Mouse (Mus musculus) gastrocnemius, adult 2 months (tissue): ENCODE data around the gene Prss29. TPM values are rescaled to one million over a fixed set of nuclear protein-coding genes. Genes with fewer than 3 reads are reported as not detected.

Experiments used
- DNase-seq: peaks from one replicate; pipeline ENCODE4 v3.0.0; 2022
- H3K27ac ChIP-seq: fragments of 200-600 bp; 2 replicates; pipeline ENCODE4 v1.8.1; 2022; ENCODE audit warnings: mild to moderate bottlenecking
- H3K4me3 ChIP-seq: fragments of 200-600 bp; 2 replicates; pipeline ENCODE4 v1.8.1; 2022; ENCODE audit warnings: mild to moderate bottlenecking, moderate library complexity
- CTCF ChIP-seq: fragments of 200-600 bp; IDR thresholded peaks from 2 replicates; pipeline ENCODE4 v1.8.1; 2022; ENCODE audit warnings: antibody characterized with exemption, mild to moderate bottlenecking, moderate library complexity
- intact Hi-C: fragments of 180-260 bp; cut with DNase I; formaldehyde crosslinking; loops from one replicate; pipeline ENCODE4 v1.15.1; 2025
- total RNA-seq, 2 experiments: library from RNA; stranded (reverse); gene quantifications; 2 replicates each; pipeline ENCODE4 v1.2.3; 2021

Prss29 gene
- total RNA-seq, 2 experiments from 2014 or later: not detected

- TF ChIP-seq CTCF: peak; percentile 8; the same call in 1 of the 2 replicates
- Histone ChIP-seq H3K4me3 (no peak overlapping the region), H3K27ac (no peak overlapping the region)
- peak; percentile 43 for DNase-seq
- intact Hi-C loops: no loop called here
Measured at GRCm38 (mm10) chr17:25294111-25294510, 24.3 kb upstream of the Prss29 start.

GRCm38 (mm10) chr17:25298094-25298493 lies 20.4 kb upstream of the Prss29 start, which contains the start of gene Prss34:
Gene Prss34 (plus strand): TSS chr17:25298394.
- H3K4me3 ChIP-seq: no peak within 1 kb of the TSS
- no peak for DNase-seq
- no peak for TF ChIP-seq CTCF
- no peak within 1 kb of the TSS for H3K27ac ChIP-seq
- intact Hi-C loops: no loop called here

- no peak for TF ChIP-seq CTCF
- no peak within 1 kb of the TSS for H3K27ac ChIP-seq
- no peak within 1 kb of the TSS for H3K4me3 ChIP-seq
- intact Hi-C loops: no loop called here
- no peak for DNase-seq
Measured at GRCm38 (mm10) chr17:25308346-25308745, 10.1 kb upstream of the Prss29 start, which contains the start of gene Prss28. Gene Prss28 (plus strand): TSS chr17:25308646.

GRCm38 (mm10) chr17:25320819-25321218 lies 2.4 kb downstream of the Prss29 start:
- intact Hi-C loops: no loop called here
- DNase-seq: no peak
- no peak overlapping the region for H3K27ac ChIP-seq
- no peak for TF ChIP-seq CTCF
- H3K4me3 ChIP-seq: no peak overlapping the region

GRCm38 (mm10) chr17:25322930-25323329 lies 4.5 kb downstream of the Prss29 start:
- TF ChIP-seq CTCF: no peak
- no peak overlapping the region for H3K4me3 ChIP-seq
- intact Hi-C loops: no loop called here
- no peak for DNase-seq
- H3K27ac ChIP-seq: no peak overlapping the region

- intact Hi-C loops: no loop called here
Measured at GRCm38 (mm10) chr17:25332321-25332720, 13.9 kb downstream of the Prss29 start.

GRCm38 (mm10) chr17:25333943-25334342 lies 15.5 kb downstream of the Prss29 start:
- TF ChIP-seq CTCF: peak; percentile 84
- DNase-seq: peak; percentile 48
- intact Hi-C loops: loop anchor here (1.0 to 2.0 kb wide), 2 partner anchors 29 to 137 kb away; no protein-coding TSS in a partner anchor

More at GRCm38 (mm10) chr17:25332321-25332720, 13.9 kb downstream of the Prss29 start:
- Histone ChIP-seq H3K27ac (no peak overlapping the region), H3K4me3 (no peak overlapping the region)
- DNase-seq: no peak
- TF ChIP-seq CTCF: no peak

GRCm38 (mm10) chr17:25338218-25338617 lies 19.8 kb downstream of the Prss29 start:
- DNase-seq: no peak
- intact Hi-C loops: no loop called here
- no peak overlapping the region for H3K4me3 ChIP-seq
- TF ChIP-seq CTCF: no peak
- H3K27ac ChIP-seq: no peak overlapping the region

More at GRCm38 (mm10) chr17:25333943-25334342, 15.5 kb downstream of the Prss29 start:
- no peak overlapping the region for H3K27ac ChIP-seq
- no peak overlapping the region for H3K4me3 ChIP-seq

GRCm38 (mm10) chr17:25340003-25340402 lies 21.5 kb downstream of the Prss29 start:
- Histone ChIP-seq H3K4me3 (no peak overlapping the region), H3K27ac (no peak overlapping the region)
- intact Hi-C loops: no loop called here
- no peak for DNase-seq
- TF ChIP-seq CTCF: no peak

- DNase-seq: no peak
- intact Hi-C loops: no loop called here
- H3K27ac ChIP-seq: no peak overlapping the region
- no peak overlapping the region for H3K4me3 ChIP-seq
- no peak for TF ChIP-seq CTCF
Measured at GRCm38 (mm10) chr17:25341490-25341889, 23.0 kb downstream of the Prss29 start.

- Histone ChIP-seq H3K27ac (no peak within 1 kb of the TSS), H3K4me3 (no peak within 1 kb of the TSS)
- DNase-seq: no peak
- TF ChIP-seq CTCF: no peak
- intact Hi-C loops: no loop called here
Measured at GRCm38 (mm10) chr17:25345462-25345861, 27.0 kb downstream of the Prss29 start, which contains the start of gene Tpsab1. Gene Tpsab1 (minus strand): TSS chr17:25345562.

- intact Hi-C loops: no loop called here
- TF ChIP-seq CTCF: no peak
- no peak overlapping the region for H3K4me3 ChIP-seq
- H3K27ac ChIP-seq: no peak overlapping the region
- DNase-seq: no peak
Measured at GRCm38 (mm10) chr17:25361291-25361690, 42.8 kb downstream of the Prss29 start.

GRCm38 (mm10) chr17:25363726-25364125 lies 45.3 kb downstream of the Prss29 start:
- Histone ChIP-seq H3K27ac (no peak overlapping the region), H3K4me3 (no peak overlapping the region)
- peak; percentile 75 for TF ChIP-seq CTCF
- intact Hi-C loops: loop anchor here (2.0 kb wide), 1 partner anchor 29 kb away; no protein-coding TSS in a partner anchor
- peak; percentile 34 for DNase-seq

- no peak for TF ChIP-seq CTCF
- intact Hi-C loops: no loop called here
- Histone ChIP-seq H3K27ac (no peak within 1 kb of the TSS), H3K4me3 (no peak within 1 kb of the TSS)
- DNase-seq: no peak
Measured at GRCm38 (mm10) chr17:25366005-25366404, 47.6 kb downstream of the Prss29 start, which contains the start of gene Tpsb2. Gene Tpsb2 (plus strand): TSS chr17:25366305.
